Mouse (Mus musculus) midbrain, postnatal 0 days (tissue): ENCODE results near the gene Gxylt2. TPM values are rescaled to one million over a fixed set of nuclear protein-coding genes. Genes with fewer than 3 reads are reported as not detected.

Experiments
- ATAC-seq: fragments of 200-750 bp; cut with Nextera tagmentation; 2 replicates; pipeline ENCODE4 v1.8.0; 2017; ENCODE audit warnings: moderate number of reproducible peaks, mild to moderate bottlenecking, moderate TSS enrichment, moderate library complexity; ENCODE audit not compliant: low FRiP score
- DNase-seq: peaks from one replicate; pipeline ENCODE4 v3.0.0-alpha.2; 2015; ENCODE audit warnings: low spot score
- H3K27ac ChIP-seq: fragments of 300-500 bp; sonication (generic); 2 replicates; pipeline ENCODE4 v1.5.1; 2014; ENCODE audit warnings: low read depth, mild to moderate bottlenecking, low read length, mixed read lengths
- H3K27me3 ChIP-seq: fragments of 300-500 bp; sonication (generic); 2 replicates; pipeline ENCODE4 v1.6.1; 2014; ENCODE audit warnings: low read length, control low read depth, mixed read lengths; ENCODE audit not compliant: insufficient read depth
- H3K36me3 ChIP-seq: fragments of 300-500 bp; sonication (generic); 2 replicates; pipeline ENCODE4 v1.6.1; 2014; ENCODE audit warnings: low read length, control low read depth, mixed read lengths; ENCODE audit not compliant: insufficient read depth
- H3K4me1 ChIP-seq: fragments of 300-500 bp; sonication (generic); 2 replicates; pipeline ENCODE4 v1.6.1; 2014; ENCODE audit warnings: mild to moderate bottlenecking, control low read depth, antibody characterized with exemption, low read length, mixed read lengths; ENCODE audit not compliant: insufficient read depth
- H3K4me2 ChIP-seq: fragments of 300-500 bp; sonication (generic); 2 replicates; pipeline ENCODE4 v1.6.1; 2014; ENCODE audit warnings: low read depth, mild to moderate bottlenecking, low read length, mixed read lengths; ENCODE audit not compliant: poor library complexity, severe bottlenecking
- H3K4me3 ChIP-seq: fragments of 300-500 bp; sonication (generic); 2 replicates; pipeline ENCODE4 v1.5.1; 2014; ENCODE audit warnings: low read depth, mild to moderate bottlenecking, low read length, moderate library complexity
- H3K9ac ChIP-seq: fragments of 300-500 bp; sonication (generic); replicated peaks from 2 replicates; pipeline ENCODE4 v1.6.1; 2014; ENCODE audit warnings: mild to moderate bottlenecking, low read length, moderate library complexity, mixed read lengths; ENCODE audit not compliant: poor library complexity, severe bottlenecking
- H3K9me3 ChIP-seq: fragments of 300-500 bp; sonication (generic); 2 replicates; pipeline ENCODE4 v1.6.1; 2016; ENCODE audit warnings: low read length, control low read depth
- CTCF ChIP-seq: IDR thresholded peaks from 2 replicates; pipeline ENCODE4 v1.5.1; 2016; ENCODE audit warnings: antibody characterized with exemption, mild to moderate bottlenecking
- WGBS: fragments of 180-500 bp; shearing (Covaris S2); extraction: QIAGEN DNeasy Blood & Tissue Kit; methylation state at CpG from one replicate; pipeline ENCODE4 v1.1.7; 2014; 5-methylcytosine and 5-hydroxymethylcytosine counted together
- polyA plus RNA-seq: library from polyadenylated mRNA; unstranded; fragments of >200 nt; fragmentation: Nextera tagmentation; extraction: Ambion mirVana; gene quantifications from 2 replicates; pipeline ENCODE4 v1.2.1, GENCODE M21; 2015
- total RNA-seq: library from RNA; depleted of rRNA; stranded (reverse); fragments of >200 nt; gene quantifications from 2 replicates; pipeline ENCODE4 v1.2.3, GENCODE M21; 2014

Gene Gxylt2
- total and polyA plus RNA-seq, 2 experiments from 2014 or later, result 2.0 to 3.1 TPM

GRCm38 (mm10) chr6:100807187-100807586, 102.7 kb downstream of the Gxylt2 start:
- TF ChIP-seq CTCF, result no peak
- WGBS, result 94% methylated on average over 9 of the region's 9 CpGs

GRCm38 (mm10) chr6:100807746-100808145, 103.2 kb downstream of the Gxylt2 start:
- Histone ChIP-seq H3K4me1 (no peaks in the 10 kb centered on the region), H3K36me3 (no peaks in the 10 kb centered on the region), H3K27me3 (no peaks in the 10 kb centered on the region), H3K4me3 (no peak overlapping the region), H3K27ac (no peak overlapping the region), H3K9ac (no peak overlapping the region), H3K9me3 (no peaks in the 10 kb centered on the region), H3K4me2 (no peak overlapping the region)
- WGBS, result 69% methylated on average over 1 of the region's 1 CpGs
- ATAC-seq (no peak), DNase-seq (no peak)
- no peak for TF ChIP-seq CTCF

More at GRCm38 (mm10) chr6:100807187-100807586, 102.7 kb downstream of the Gxylt2 start:
- Histone ChIP-seq H3K4me1 (no peaks in the 10 kb centered on the region), H3K9me3 (no peaks in the 10 kb centered on the region), H3K36me3 (no peaks in the 10 kb centered on the region), H3K27ac (no peak overlapping the region), H3K9ac (no peak overlapping the region), H3K27me3 (no peaks in the 10 kb centered on the region), H3K4me3 (no peak overlapping the region), H3K4me2 (no peak overlapping the region)
- ATAC-seq (no peak), DNase-seq (no peak)

GRCm38 (mm10) chr6:100808221-100808778, 103.8 kb downstream of the Gxylt2 start:
- Histone ChIP-seq H3K4me2 (no peak overlapping the region), H3K4me3 (no peak overlapping the region), H3K9me3 (no peaks in the 10 kb centered on the region), H3K4me1 (no peaks in the 10 kb centered on the region), H3K36me3 (no peaks in the 10 kb centered on the region), H3K27me3 (no peaks in the 10 kb centered on the region), H3K9ac (no peak overlapping the region), H3K27ac (no peak overlapping the region)
- TF ChIP-seq CTCF, result no peak
- DNase-seq (no peak), ATAC-seq (no peak)
- WGBS, result 91% methylated on average over 6 of the region's 6 CpGs

- H3K4me3 ChIP-seq, result no peak overlapping the region
- no peaks in the 10 kb centered on the region for H3K9me3 ChIP-seq
- no peak for DNase-seq
- H3K4me2 ChIP-seq, result no peak overlapping the region
- H3K9ac ChIP-seq, result no peak overlapping the region
- 91% methylated on average over 4 of the region's 4 CpGs for WGBS
- no peak overlapping the region for H3K27ac ChIP-seq
- H3K4me1 ChIP-seq, result no peaks in the 10 kb centered on the region
- no peaks in the 10 kb centered on the region for H3K36me3 ChIP-seq
- no peak for TF ChIP-seq CTCF
- no peak for ATAC-seq
- no peaks in the 10 kb centered on the region for H3K27me3 ChIP-seq
Observed at GRCm38 (mm10) chr6:100810117-100810516, 105.6 kb downstream of the Gxylt2 start.

GRCm38 (mm10) chr6:100811731-100812130, 107.2 kb downstream of the Gxylt2 start:
- Histone ChIP-seq H3K4me3 (no peak overlapping the region), H3K36me3 (no peaks in the 10 kb centered on the region), H3K9me3 (no peaks in the 10 kb centered on the region), H3K4me1 (no peaks in the 10 kb centered on the region), H3K9ac (no peak overlapping the region), H3K27ac (no peak overlapping the region), H3K27me3 (no peaks in the 10 kb centered on the region), H3K4me2 (no peak overlapping the region)
- no peak for TF ChIP-seq CTCF
- ATAC-seq (no peak), DNase-seq (no peak)
- WGBS, result 77% methylated on average over 3 of the region's 3 CpGs

- DNase-seq (no peak), ATAC-seq (no peak)
- Histone ChIP-seq H3K27me3 (no peaks in the 10 kb centered on the region), H3K4me3 (no peak overlapping the region), H3K9me3 (no peaks in the 10 kb centered on the region), H3K9ac (no peak overlapping the region), H3K27ac (no peak overlapping the region), H3K4me1 (no peaks in the 10 kb centered on the region), H3K36me3 (no peaks in the 10 kb centered on the region), H3K4me2 (no peak overlapping the region)
- 93% methylated on average over 2 of the region's 2 CpGs for WGBS
- TF ChIP-seq CTCF, result no peak
Observed at GRCm38 (mm10) chr6:100821367-100821766, 116.8 kb downstream of the Gxylt2 start.
